Mouse (Mus musculus) cerebellum, adult 2 months (tissue): Measurements from ENCODE around the gene Tanc1.

Experiments used
- CTCF ChIP-seq: fragments of 200-500 bp; IDR thresholded peaks from 2 replicates; pipeline ENCODE4 v1.5.1; 2011; ENCODE audit warnings: low read depth, mild to moderate bottlenecking, control low read depth, low read length, moderate library complexity, borderline replicate concordance; ENCODE audit not compliant: insufficient read depth
- POLR2A ChIP-seq: fragments of 200-500 bp; IDR thresholded peaks from 2 replicates; pipeline ENCODE4 v1.6.1; 2011; ENCODE audit warnings: low read length, control low read depth, borderline replicate concordance; ENCODE audit not compliant: insufficient read depth

DNA sequence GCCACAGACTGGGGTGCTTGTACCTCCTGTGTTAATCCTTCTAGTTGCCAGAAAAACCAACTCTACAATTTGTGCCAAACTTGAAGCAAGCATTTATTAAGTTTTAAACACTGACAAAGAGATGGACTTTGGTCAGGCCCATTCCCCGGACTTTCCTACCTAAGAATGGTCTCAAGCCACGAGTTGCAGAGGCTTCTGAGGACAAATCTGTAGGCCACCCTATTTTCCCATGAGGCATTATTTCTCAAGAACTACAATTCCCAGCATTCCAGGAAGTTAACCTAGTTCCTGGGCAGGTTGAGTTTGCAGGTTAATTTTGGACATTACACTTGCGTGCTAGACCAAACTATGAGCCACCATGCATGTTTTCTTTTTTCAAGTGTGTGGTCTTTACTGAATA is 85.3 kb downstream of the Tanc1 start:
- TF ChIP-seq POLR2A, result no peak
- TF ChIP-seq CTCF, result no peak
